Mouse (Mus musculus) spleen, adult 2 months (tissue): Measurements from ENCODE around the gene Gm20425. TPM values are rescaled to one million over a fixed set of nuclear protein-coding genes. Genes with fewer than 3 reads are reported as not detected.
A peak's percentile ranks its signal among the peaks of the same experiment; 100 is the strongest.

Source experiments
- DNase-seq, 2 experiments: peaks; one replicate each; pipeline versions ENCODE4 v3.0.0 to v3.0.0-alpha.2; 2012 to 2021; ENCODE audit warnings: low spot score in 2 of 2, low read depth in 1 of 2
- H3K27ac ChIP-seq: fragments of 200-500 bp; 2 replicates; pipeline ENCODE4 v1.5.1; 2012; ENCODE audit warnings: low read length, inconsistent platforms; ENCODE audit not compliant: insufficient read depth
- H3K27me3 ChIP-seq: fragments of 200-500 bp; 2 replicates; pipeline ENCODE4 v1.6.1; 2012; ENCODE audit warnings: mild to moderate bottlenecking, moderate library complexity, low read length, inconsistent platforms; ENCODE audit not compliant: control insufficient read depth, insufficient read depth
- H3K36me3 ChIP-seq: fragments of 200-500 bp; 2 replicates; pipeline ENCODE4 v1.6.1; 2012; ENCODE audit warnings: mild to moderate bottlenecking, low read length, inconsistent platforms; ENCODE audit not compliant: control insufficient read depth, insufficient read depth
- H3K4me1 ChIP-seq: fragments of 200-500 bp; 2 replicates; pipeline ENCODE4 v1.6.1; 2011; ENCODE audit warnings: inconsistent platforms; ENCODE audit not compliant: control insufficient read depth, insufficient read depth, insufficient read length
- H3K4me3 ChIP-seq: fragments of 200-500 bp; 2 replicates; pipeline ENCODE4 v1.5.1; 2011; ENCODE audit warnings: mild to moderate bottlenecking, inconsistent platforms; ENCODE audit not compliant: insufficient read depth, insufficient read length; ENCODE audit errors: extremely low read depth
- CTCF ChIP-seq: fragments of 200-500 bp; IDR thresholded peaks from 2 replicates; pipeline ENCODE4 v1.5.1; 2011; ENCODE audit warnings: mild to moderate bottlenecking, inconsistent platforms; ENCODE audit not compliant: insufficient read depth, insufficient read length, insufficient replicate concordance; ENCODE audit errors: extremely low read depth
- POLR2A ChIP-seq: fragments of 200-500 bp; IDR thresholded peaks from 2 replicates; pipeline ENCODE4 v1.6.1; 2011; ENCODE audit warnings: low read depth, low read length, inconsistent platforms
- WGBS: fragments of 180-500 bp; shearing (Covaris S2); methylation state at CpG from one replicate; pipeline ENCODE4 v1.1.7; 2018; 5-methylcytosine and 5-hydroxymethylcytosine counted together
- polyA plus RNA-seq: library from polyadenylated mRNA; depleted of rRNA; stranded (reverse); fragments of >200 nt; gene quantifications from 2 replicates; pipeline ENCODE4 v1.2.3, GENCODE M21; 2012; rRNA removed

The Gm20425 gene
- 2.6 TPM in 1 of 2 replicates, not detected in the other for polyA plus RNA-seq

DNA sequence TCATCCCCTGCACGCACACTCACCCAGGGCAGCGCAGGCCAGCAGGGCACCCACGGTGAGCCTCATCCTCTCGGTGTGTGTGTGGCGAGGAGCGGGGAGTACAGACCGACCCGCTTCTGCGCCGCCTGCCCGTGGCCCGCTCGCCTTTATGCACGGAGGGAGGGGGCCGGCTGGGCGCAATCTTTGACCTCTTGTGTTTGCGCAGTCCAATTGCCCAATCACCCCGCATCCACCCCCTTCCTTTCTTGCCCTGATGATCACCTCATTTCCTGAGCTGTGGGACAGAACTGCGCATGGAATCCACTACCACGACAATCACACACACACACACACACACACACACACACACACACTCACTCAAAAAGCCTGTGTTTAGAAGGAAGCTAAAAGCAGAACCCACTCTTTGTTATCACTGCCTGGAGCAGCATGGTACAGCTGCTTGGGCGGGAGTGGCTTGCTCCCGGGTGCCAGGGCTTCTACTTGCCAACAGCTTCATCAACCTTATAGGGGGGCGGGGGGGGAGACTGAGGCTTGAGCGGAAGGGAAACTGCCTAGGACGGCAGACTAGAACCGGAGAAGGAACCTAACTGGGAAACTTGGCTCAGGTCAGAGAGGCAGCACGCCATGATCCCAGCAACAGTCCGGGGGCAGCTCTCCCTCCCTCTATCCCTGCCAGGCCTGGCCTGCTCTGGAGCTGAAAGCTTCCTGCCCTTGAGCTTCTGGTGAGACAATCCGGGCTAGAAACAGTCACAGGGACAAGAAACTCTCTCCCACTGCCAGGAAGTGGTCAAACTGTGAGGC is at the start of gene Gm20425, which contains the start of gene Trf:
Gene Gm20425, minus strand, starts transcription at position 157 of the 801 bp plus-strand sequence.
Gene Trf, minus strand, starts transcription at position 294 of the 801 bp plus-strand sequence.
- Histone ChIP-seq H3K36me3 (no peaks in the 10 kb centered on the region), H3K4me1 (peaks cover 2% of the 10 kb centered on the region; the same call in 1 of the 2 replicates), H3K4me3 (peak within 1 kb of the TSS; percentile 42; the same call in 1 of the 2 replicates), H3K27ac (peak within 1 kb of the TSS; percentile 54), H3K27me3 (no peaks in the 10 kb centered on the region)
- WGBS: 5% methylated on average over 29 of the region's 29 CpGs
- TF ChIP-seq POLR2A: no peak
- TF ChIP-seq CTCF: no peak
- DNase-seq: peak in 1 of 2 experiments; percentile 20

GRCm38 (mm10) chr9:103276876-103277275 is 46.8 kb upstream of the Gm20425 start:
- Histone ChIP-seq H3K27me3 (no peaks in the 10 kb centered on the region), H3K4me3 (no peak overlapping the region), H3K36me3 (no peaks in the 10 kb centered on the region), H3K4me1 (no peaks in the 10 kb centered on the region), H3K27ac (no peak overlapping the region)
- no peak for TF ChIP-seq CTCF
- TF ChIP-seq POLR2A: no peak
- DNase-seq: no peak
- 93% methylated on average over 6 of the region's 6 CpGs for WGBS

DNA sequence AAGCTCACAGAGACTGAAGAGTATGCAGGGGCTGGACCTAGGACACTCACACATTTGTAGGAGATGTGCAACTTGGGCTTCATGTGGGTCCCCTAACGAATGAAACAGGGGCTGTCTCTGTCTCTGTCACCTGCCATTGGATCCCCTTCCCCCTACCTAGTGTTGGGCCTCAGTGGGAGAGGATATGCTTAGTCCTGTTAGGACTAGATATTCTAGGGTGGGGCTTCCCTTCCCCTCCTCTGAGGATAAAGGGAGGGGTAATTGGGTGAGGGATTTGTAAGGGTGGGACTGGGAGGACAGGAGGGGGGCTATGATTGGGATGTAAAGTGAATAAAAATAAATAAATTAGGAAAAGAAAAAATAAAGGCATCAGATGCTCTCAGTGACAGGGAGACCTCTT is 45.6 kb upstream of the Gm20425 start:
- Histone ChIP-seq H3K4me1 (no peaks in the 10 kb centered on the region), H3K27ac (no peak overlapping the region), H3K36me3 (no peaks in the 10 kb centered on the region), H3K27me3 (no peaks in the 10 kb centered on the region), H3K4me3 (no peak overlapping the region)
- WGBS: 79% methylated on average over 1 of the region's 1 CpGs
- DNase-seq: no peak
- TF ChIP-seq POLR2A (no peak), CTCF (no peak)

DNA sequence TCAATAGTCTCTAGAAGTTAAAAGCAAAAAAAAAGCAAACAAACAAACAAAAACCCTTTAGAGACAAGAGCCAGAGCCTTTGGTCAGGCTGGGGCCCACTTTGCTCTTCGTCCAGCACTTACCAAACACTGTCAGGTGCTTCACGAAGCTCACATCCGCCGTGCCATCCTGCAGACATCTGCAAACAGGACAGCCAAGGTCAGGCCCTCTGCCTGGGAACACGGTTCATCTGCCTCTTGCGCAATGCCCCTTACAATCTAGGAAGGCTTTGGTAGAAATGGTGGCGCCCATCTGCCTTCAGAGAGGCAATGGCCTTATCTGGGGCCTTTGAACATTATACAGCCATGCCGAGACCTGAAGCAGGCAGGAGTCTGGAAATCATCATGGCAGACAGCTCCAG is 44.7 kb upstream of the Gm20425 start:
- H3K36me3 ChIP-seq: no peaks in the 10 kb centered on the region
- TF ChIP-seq POLR2A (no peak), CTCF (no peak)
- H3K27ac ChIP-seq: no peak overlapping the region
- no peak for DNase-seq
- H3K4me1 ChIP-seq: no peaks in the 10 kb centered on the region
- H3K27me3 ChIP-seq: no peaks in the 10 kb centered on the region
- no peak overlapping the region for H3K4me3 ChIP-seq
- WGBS: 89% methylated on average over 8 of the region's 8 CpGs

- TF ChIP-seq POLR2A (no peak), CTCF (no peak)
- no peaks in the 10 kb centered on the region for H3K36me3 ChIP-seq
- WGBS: 56% methylated on average over 4 of the region's 4 CpGs
These were observed 41.0 kb upstream of the Gm20425 start for GRCm38 (mm10) chr9:103271104-103271503.

GRCm38 (mm10) chr9:103265778-103266177 is 35.7 kb upstream of the Gm20425 start:
- Histone ChIP-seq H3K4me1 (no peaks in the 10 kb centered on the region), H3K27ac (no peak overlapping the region), H3K36me3 (no peaks in the 10 kb centered on the region), H3K4me3 (no peak overlapping the region), H3K27me3 (no peaks in the 10 kb centered on the region)
- no peak for DNase-seq
- WGBS: 91% methylated on average over 4 of the region's 4 CpGs
- TF ChIP-seq POLR2A: no peak
- no peak for TF ChIP-seq CTCF

More at GRCm38 (mm10) chr9:103271104-103271503, 41.0 kb upstream of the Gm20425 start:
- H3K4me1 ChIP-seq: no peaks in the 10 kb centered on the region
- no peak for DNase-seq
- H3K4me3 ChIP-seq: no peak overlapping the region
- H3K27me3 ChIP-seq: no peaks in the 10 kb centered on the region
- no peak overlapping the region for H3K27ac ChIP-seq

DNA sequence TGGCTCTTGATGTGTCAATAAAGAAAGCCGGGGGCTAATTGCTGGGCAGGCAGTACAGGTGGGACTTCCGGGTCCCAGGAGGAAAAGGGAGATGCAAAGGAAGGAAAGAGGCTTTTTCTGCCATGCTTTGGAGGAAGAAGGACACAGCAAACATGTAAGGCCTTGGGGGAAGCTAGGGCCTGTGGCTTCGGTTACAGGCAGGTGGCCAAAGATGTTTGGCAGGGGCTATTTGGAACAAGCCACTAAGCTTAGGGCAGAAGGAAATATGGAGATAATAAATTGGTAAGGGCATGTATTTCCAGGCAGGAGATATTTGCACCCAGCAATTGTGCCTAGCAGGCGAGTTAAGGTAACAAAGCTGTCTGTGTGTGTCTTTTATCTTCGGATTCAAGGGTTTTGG is 22.8 kb upstream of the Gm20425 start:
- Histone ChIP-seq H3K27me3 (no peaks in the 10 kb centered on the region), H3K4me1 (no peaks in the 10 kb centered on the region), H3K27ac (no peak overlapping the region), H3K36me3 (no peaks in the 10 kb centered on the region), H3K4me3 (no peak overlapping the region)
- TF ChIP-seq CTCF (no peak), POLR2A (no peak)
- 86% methylated on average over 5 of the region's 5 CpGs for WGBS
- DNase-seq: no peak
